Mouse (Mus musculus) cortical plate, adult 2 months (tissue): ENCODE measurements at regions not wholly inside any gene's neighbourhood (a gene's known extent, or its start where the extent isn't known, plus 50 kb on each side); places are given as distances from the start of the nearest gene placed in this dataset.

Experiments used
- CTCF ChIP-seq: fragments of 200-500 bp; IDR thresholded peaks from 2 replicates; pipeline ENCODE4 v1.5.1; 2011; ENCODE audit warnings: mild to moderate bottlenecking, control low read depth, low read length; ENCODE audit not compliant: insufficient read depth; ENCODE audit errors: extremely low read depth
- POLR2A ChIP-seq: fragments of 200-500 bp; IDR thresholded peaks from 2 replicates; pipeline ENCODE4 v1.6.1; 2011; ENCODE audit warnings: mild to moderate bottlenecking, low read length, control low read depth; ENCODE audit not compliant: insufficient read depth; ENCODE audit errors: extremely low read depth

- TF ChIP-seq CTCF (no peak), POLR2A (no peak)
Measured at GRCm38 (mm10) chr8:126720473-126721145, 126.8 kb upstream of the Irf2bp2 start.
